Mouse (Mus musculus) midbrain, embryonic 15.5 days (tissue): Measurements from ENCODE around the gene Card11. TPM values are rescaled to one million over a fixed set of nuclear protein-coding genes. Genes with fewer than 3 reads are reported as not detected.

Source experiments
- ATAC-seq: fragments of 200-750 bp; cut with Nextera tagmentation; replicated peaks from 2 replicates; pipeline ENCODE4 v1.8.0; 2017; ENCODE audit warnings: moderate TSS enrichment
- H3K27ac ChIP-seq: fragments of 300-500 bp; sonication (generic); 2 replicates; pipeline ENCODE4 v1.5.1; 2015; ENCODE audit warnings: mild to moderate bottlenecking, inconsistent platforms
- H3K27me3 ChIP-seq: fragments of 300-500 bp; sonication (generic); replicated peaks from 2 replicates; pipeline ENCODE4 v1.6.1; 2015; ENCODE audit warnings: inconsistent platforms
- H3K36me3 ChIP-seq: fragments of 300-500 bp; sonication (generic); replicated peaks from 2 replicates; pipeline ENCODE4 v1.6.1; 2015; ENCODE audit warnings: inconsistent platforms
- H3K4me1 ChIP-seq: fragments of 300-500 bp; sonication (generic); 2 replicates; pipeline ENCODE4 v1.6.1; 2015; ENCODE audit warnings: inconsistent platforms
- H3K4me2 ChIP-seq: fragments of 300-500 bp; sonication (generic); 2 replicates; pipeline ENCODE4 v1.6.1; 2015; ENCODE audit warnings: inconsistent platforms, mild to moderate bottlenecking, moderate library complexity
- H3K4me3 ChIP-seq: fragments of 300-500 bp; sonication (generic); 2 replicates; pipeline ENCODE4 v1.5.1; 2015; ENCODE audit warnings: mild to moderate bottlenecking, inconsistent platforms
- H3K9ac ChIP-seq: fragments of 300-500 bp; sonication (generic); 2 replicates; pipeline ENCODE4 v1.6.1; 2015; ENCODE audit warnings: mild to moderate bottlenecking, inconsistent platforms
- H3K9me3 ChIP-seq: fragments of 300-500 bp; sonication (generic); 2 replicates; pipeline ENCODE4 v1.6.1; 2016; ENCODE audit warnings: inconsistent platforms
- WGBS: fragments of 180-500 bp; shearing (Covaris S2); methylation state at CpG from one replicate; pipeline ENCODE4 v1.1.7; 2015; ENCODE audit warnings: mixed read lengths; 5-methylcytosine and 5-hydroxymethylcytosine counted together
- polyA plus RNA-seq: library from polyadenylated mRNA; unstranded; fragments of >200 nt; fragmentation: Nextera tagmentation; extraction: Ambion mirVana; gene quantifications from 2 replicates; pipeline ENCODE4 v1.2.1, GENCODE M21; 2015

Card11 gene
- polyA plus RNA-seq, result 0.17 and 0.19 TPM in 2 replicates

- Histone ChIP-seq H3K4me3 (no peak within 1 kb of the TSS), H3K4me1 (no peaks in the 10 kb centered on the region), H3K27ac (no peak within 1 kb of the TSS), H3K9me3 (no peaks in the 10 kb centered on the region), H3K36me3 (no peaks in the 10 kb centered on the region), H3K4me2 (no peak within 1 kb of the TSS), H3K27me3 (no peaks in the 10 kb centered on the region), H3K9ac (no peak within 1 kb of the TSS)
- 79% methylated on average over 10 of the region's 10 CpGs for WGBS
- no peak for ATAC-seq
Measured at GRCm38 (mm10) chr5:141000349-141000748, at the start of gene Card11. TSS of gene Card11 (minus strand) at chr5:141000582.

GRCm38 (mm10) chr5:141047651-141048218, 47.4 kb upstream of the Card11 start:
- Histone ChIP-seq H3K4me3 (no peak overlapping the region), H3K36me3 (no peaks in the 10 kb centered on the region), H3K9ac (no peak overlapping the region), H3K4me1 (no peaks in the 10 kb centered on the region), H3K27me3 (no peaks in the 10 kb centered on the region), H3K9me3 (no peaks in the 10 kb centered on the region), H3K4me2 (no peak overlapping the region), H3K27ac (no peak overlapping the region)
- 56% methylated on average over 13 of the region's 13 CpGs for WGBS
- ATAC-seq, result no peak

GRCm38 (mm10) chr5:141044976-141045375, 44.6 kb upstream of the Card11 start:
- Histone ChIP-seq H3K4me2 (no peak overlapping the region), H3K27me3 (no peaks in the 10 kb centered on the region), H3K27ac (no peak overlapping the region), H3K9ac (no peak overlapping the region), H3K9me3 (no peaks in the 10 kb centered on the region), H3K4me3 (no peak overlapping the region), H3K4me1 (no peaks in the 10 kb centered on the region), H3K36me3 (no peaks in the 10 kb centered on the region)
- WGBS, result 64% methylated on average over 9 of the region's 9 CpGs
- no peak for ATAC-seq

GRCm38 (mm10) chr5:141043654-141044447, 43.5 kb upstream of the Card11 start:
- ATAC-seq, result no peak
- Histone ChIP-seq H3K27ac (no peak overlapping the region), H3K27me3 (no peaks in the 10 kb centered on the region), H3K9me3 (no peaks in the 10 kb centered on the region), H3K4me1 (no peaks in the 10 kb centered on the region), H3K9ac (no peak overlapping the region), H3K36me3 (no peaks in the 10 kb centered on the region), H3K4me2 (no peak overlapping the region), H3K4me3 (no peak overlapping the region)
- WGBS, result 66% methylated on average over 19 of the region's 19 CpGs

- Histone ChIP-seq H3K27ac (no peak overlapping the region), H3K4me2 (no peak overlapping the region), H3K9me3 (no peaks in the 10 kb centered on the region), H3K4me3 (no peak overlapping the region), H3K36me3 (no peaks in the 10 kb centered on the region), H3K4me1 (no peaks in the 10 kb centered on the region), H3K9ac (no peak overlapping the region), H3K27me3 (no peaks in the 10 kb centered on the region)
- WGBS, result 90% methylated on average over 4 of the region's 4 CpGs
- no peak for ATAC-seq
Measured at GRCm38 (mm10) chr5:141042406-141042805, 42.0 kb upstream of the Card11 start.

- Histone ChIP-seq H3K4me3 (no peak overlapping the region), H3K27me3 (no peaks in the 10 kb centered on the region), H3K36me3 (no peaks in the 10 kb centered on the region), H3K9me3 (no peaks in the 10 kb centered on the region), H3K4me2 (no peak overlapping the region), H3K4me1 (no peaks in the 10 kb centered on the region), H3K27ac (no peak overlapping the region), H3K9ac (no peak overlapping the region)
- WGBS, result 47% methylated on average over 9 of the region's 9 CpGs
- ATAC-seq, result no peak
Measured at GRCm38 (mm10) chr5:141040846-141041245, 40.5 kb upstream of the Card11 start.

- Histone ChIP-seq H3K4me2 (no peak overlapping the region), H3K9me3 (no peaks in the 10 kb centered on the region), H3K4me3 (no peak overlapping the region), H3K36me3 (no peaks in the 10 kb centered on the region), H3K4me1 (no peaks in the 10 kb centered on the region), H3K27ac (no peak overlapping the region), H3K27me3 (no peaks in the 10 kb centered on the region), H3K9ac (no peak overlapping the region)
- WGBS, result 53% methylated on average over 1 of the region's 1 CpGs
- no peak for ATAC-seq
Measured at GRCm38 (mm10) chr5:141038342-141038741, 38.0 kb upstream of the Card11 start.

- Histone ChIP-seq H3K4me3 (no peak overlapping the region), H3K27me3 (no peaks in the 10 kb centered on the region), H3K9me3 (no peaks in the 10 kb centered on the region), H3K4me2 (no peak overlapping the region), H3K27ac (no peak overlapping the region), H3K4me1 (no peaks in the 10 kb centered on the region), H3K9ac (no peak overlapping the region), H3K36me3 (no peaks in the 10 kb centered on the region)
- ATAC-seq, result no peak
- 72% methylated on average over 6 of the region's 6 CpGs for WGBS
Measured at GRCm38 (mm10) chr5:141035346-141035745, 35.0 kb upstream of the Card11 start.

GRCm38 (mm10) chr5:141034301-141034700, 33.9 kb upstream of the Card11 start:
- no peak overlapping the region for H3K4me2 ChIP-seq
- H3K36me3 ChIP-seq, result no peaks in the 10 kb centered on the region
- ATAC-seq, result no peak
- no peak overlapping the region for H3K9ac ChIP-seq
- H3K9me3 ChIP-seq, result no peaks in the 10 kb centered on the region
- H3K27ac ChIP-seq, result no peak overlapping the region
- H3K27me3 ChIP-seq, result no peaks in the 10 kb centered on the region
- no peak overlapping the region for H3K4me3 ChIP-seq
- H3K4me1 ChIP-seq, result no peaks in the 10 kb centered on the region
- WGBS, result 87% methylated on average over 3 of the region's 3 CpGs

GRCm38 (mm10) chr5:141033001-141033400, 32.6 kb upstream of the Card11 start:
- Histone ChIP-seq H3K4me3 (no peak overlapping the region), H3K9ac (no peak overlapping the region), H3K4me1 (no peaks in the 10 kb centered on the region), H3K4me2 (no peak overlapping the region), H3K9me3 (no peaks in the 10 kb centered on the region), H3K27ac (no peak overlapping the region), H3K27me3 (no peaks in the 10 kb centered on the region), H3K36me3 (no peaks in the 10 kb centered on the region)
- 90% methylated on average over 1 of the region's 1 CpGs for WGBS
- no peak for ATAC-seq

- Histone ChIP-seq H3K4me3 (no peak overlapping the region), H3K4me1 (no peaks in the 10 kb centered on the region), H3K27me3 (no peaks in the 10 kb centered on the region), H3K9ac (no peak overlapping the region), H3K36me3 (no peaks in the 10 kb centered on the region), H3K9me3 (no peaks in the 10 kb centered on the region), H3K27ac (no peak overlapping the region), H3K4me2 (no peak overlapping the region)
- ATAC-seq, result no peak
- 92% methylated on average over 2 of the region's 2 CpGs for WGBS
Measured at GRCm38 (mm10) chr5:141029364-141029763, 29.0 kb upstream of the Card11 start.

GRCm38 (mm10) chr5:141025635-141026034, 25.3 kb upstream of the Card11 start:
- no peak overlapping the region for H3K27ac ChIP-seq
- no peaks in the 10 kb centered on the region for H3K27me3 ChIP-seq
- WGBS, result 94% methylated on average over 3 of the region's 3 CpGs
- H3K4me2 ChIP-seq, result no peak overlapping the region
- no peak overlapping the region for H3K4me3 ChIP-seq
- H3K9ac ChIP-seq, result no peak overlapping the region
- no peak for ATAC-seq
- H3K36me3 ChIP-seq, result no peaks in the 10 kb centered on the region
- H3K9me3 ChIP-seq, result peaks cover 10% of the 10 kb centered on the region; the same call in 1 of the 2 replicates
- no peaks in the 10 kb centered on the region for H3K4me1 ChIP-seq

- no peak overlapping the region for H3K9ac ChIP-seq
Measured at GRCm38 (mm10) chr5:141024435-141024834, 24.1 kb upstream of the Card11 start.

More at GRCm38 (mm10) chr5:141024435-141024834, 24.1 kb upstream of the Card11 start:
- Histone ChIP-seq H3K27ac (no peak overlapping the region), H3K4me1 (no peaks in the 10 kb centered on the region), H3K9me3 (peaks cover 10% of the 10 kb centered on the region; the same call in 1 of the 2 replicates), H3K4me3 (no peak overlapping the region), H3K36me3 (no peaks in the 10 kb centered on the region), H3K27me3 (no peaks in the 10 kb centered on the region), H3K4me2 (no peak overlapping the region)
- no peak for ATAC-seq
- WGBS, result 62% methylated on average over 5 of the region's 5 CpGs
